ENCODE assay signal across 8 mouse cellular contexts in the genomic region with DNA sequence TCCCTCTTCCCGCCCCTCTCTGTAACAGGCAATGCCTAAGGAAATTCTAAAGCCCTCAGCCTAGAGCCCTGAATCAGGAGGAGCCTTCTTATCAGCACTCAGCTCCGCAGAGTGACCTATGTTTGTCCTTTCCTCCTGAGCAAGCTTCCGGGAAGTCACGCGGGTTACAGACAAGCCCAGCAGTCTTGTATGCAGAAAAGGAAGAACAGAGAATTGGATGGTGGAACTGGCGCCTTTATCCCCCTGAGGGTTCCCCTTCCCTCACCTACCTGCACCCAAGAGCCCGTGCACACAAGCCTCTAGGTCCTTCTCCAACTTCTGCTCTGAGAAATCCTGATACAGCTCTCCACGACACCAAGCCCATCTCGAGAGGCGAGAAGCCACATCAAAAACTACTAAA. TPM values are rescaled to one million over a fixed set of nuclear protein-coding genes. Genes with fewer than 3 reads are reported as not detected.
DNase-seq lines count a peak whose midpoint lies in the region; ATAC-seq lines count a peak whose summit lies in the region.

No protein-coding gene starts in this region.

- H3K27ac ChIP-seq in neural tube, embryonic 13.5 days (replicated peaks) = no peak overlapping the region
- H3K27ac ChIP-seq in neural tube, embryonic 15.5 days (replicated peaks) = no peak overlapping the region
- H3K27ac ChIP-seq in intestine, embryonic 15.5 days = 0 out of 2 replicates have a peak overlapping the region, but pooled peaks have one; percentile 32
- H3K27ac ChIP-seq in stomach, embryonic 16.5 days (ENCODE audit: low read length) = no peak overlapping the region

- WGBS in neural tube, embryonic 13.5 days = 83% methylated on average over 10 of the region's 10 CpGs
- 85% methylated on average over 10 of the region's 10 CpGs for WGBS in neural tube, embryonic 15.5 days
- WGBS in intestine, embryonic 15.5 days = 50% methylated on average over 9 of the region's 10 CpGs
- WGBS in stomach, embryonic 16.5 days = 51% methylated on average over 9 of the region's 10 CpGs

- H3K4me1 ChIP-seq in neural tube, embryonic 13.5 days (replicated peaks) = peaks cover 52% of the 10 kb centered on the region
- peaks cover 48% of the 10 kb centered on the region for H3K4me1 ChIP-seq in neural tube, embryonic 15.5 days
- H3K4me1 ChIP-seq in intestine, embryonic 15.5 days (replicated peaks) = peaks cover 24% of the 10 kb centered on the region
- H3K4me1 ChIP-seq in stomach, embryonic 16.5 days (ENCODE audit: control insufficient read depth, insufficient read depth, low read length) = peaks cover 33% of the 10 kb centered on the region

- H3K9ac ChIP-seq in neural tube, embryonic 13.5 days = 0 out of 2 replicates have a peak overlapping the region, but pooled peaks have one; percentile 18
- no peak overlapping the region for H3K9ac ChIP-seq in neural tube, embryonic 15.5 days (replicated peaks)
- no peak overlapping the region for H3K9ac ChIP-seq in intestine, embryonic 15.5 days
- peak overlapping the region; percentile 54 for H3K9ac ChIP-seq in stomach, embryonic 16.5 days (ENCODE audit: low read length)

- ATAC-seq in neural tube, embryonic 13.5 days (ENCODE audit: low read depth) = no peak
- ATAC-seq in neural tube, embryonic 15.5 days (ENCODE audit: low FRiP score) = no peak
- no peak for ATAC-seq in intestine, embryonic 15.5 days
- no peak for ATAC-seq in stomach, embryonic 16.5 days (ENCODE audit: insufficient read depth, low FRiP score)

- peak; percentile 95 for DNase-seq in heart, adult 11 months
- DNase-seq in heart, adult 8-10 months (ENCODE audit: low spot score) = no peak
- DNase-seq in retina, postnatal 1 day = no peak
- no peak for DNase-seq in left cerebral cortex, postnatal 10 days (ENCODE audit: extremely low spot score in 1 of 2, low spot score in 2 of 2)

- intact Hi-C loops in left cerebral cortex, postnatal 10 days (cut with DNase I) = no loop called here

- no peaks in the 10 kb centered on the region for H3K27me3 ChIP-seq in neural tube, embryonic 13.5 days
- no peaks in the 10 kb centered on the region for H3K27me3 ChIP-seq in neural tube, embryonic 15.5 days (replicated peaks)
- no peaks in the 10 kb centered on the region for H3K27me3 ChIP-seq in intestine, embryonic 15.5 days (replicated peaks)
- H3K27me3 ChIP-seq in stomach, embryonic 16.5 days (ENCODE audit: control insufficient read depth, insufficient read depth, low read length) = no peaks in the 10 kb centered on the region

- H3K4me2 ChIP-seq in neural tube, embryonic 13.5 days = no peak overlapping the region
- H3K4me2 ChIP-seq in neural tube, embryonic 15.5 days = no peak overlapping the region
- H3K4me2 ChIP-seq in intestine, embryonic 15.5 days (replicated peaks) = peak overlapping the region; percentile 14; the same call in 1 of the 2 replicates
- H3K4me2 ChIP-seq in stomach, embryonic 16.5 days (ENCODE audit: low read depth, low read length) = no peak overlapping the region

- no peak overlapping the region for H3K4me3 ChIP-seq in neural tube, embryonic 13.5 days
- H3K4me3 ChIP-seq in neural tube, embryonic 15.5 days (replicated peaks) = no peak overlapping the region
- H3K4me3 ChIP-seq in intestine, embryonic 15.5 days (replicated peaks) = no peak overlapping the region
- H3K4me3 ChIP-seq in stomach, embryonic 16.5 days (replicated peaks; ENCODE audit: low read length) = no peak overlapping the region

- peaks cover 4% of the 10 kb centered on the region; the same call in 1 of the 2 replicates for H3K36me3 ChIP-seq in neural tube, embryonic 13.5 days
- peaks cover 2% of the 10 kb centered on the region; the same call in 1 of the 2 replicates for H3K36me3 ChIP-seq in neural tube, embryonic 15.5 days
- no peaks in the 10 kb centered on the region for H3K36me3 ChIP-seq in intestine, embryonic 15.5 days
- no peaks in the 10 kb centered on the region for H3K36me3 ChIP-seq in stomach, embryonic 16.5 days (ENCODE audit: control insufficient read depth, insufficient read depth, low read length)

- no peaks in the 10 kb centered on the region for H3K9me3 ChIP-seq in neural tube, embryonic 13.5 days
- no peaks in the 10 kb centered on the region for H3K9me3 ChIP-seq in neural tube, embryonic 15.5 days (replicated peaks)
- no peaks in the 10 kb centered on the region for H3K9me3 ChIP-seq in intestine, embryonic 15.5 days
- no peaks in the 10 kb centered on the region for H3K9me3 ChIP-seq in stomach, embryonic 16.5 days (replicated peaks; ENCODE audit: control insufficient read depth, low read length)

RNA-seq across cellular contexts. Expression of gene Got1, which starts 4.0 kb away (rescaled TPM):
- total RNA-seq in heart, adult 8-10 months (2022) = 1,000 to 10,000 TPM in 3 of 4 experiments, 100 to 1,000 TPM in 1; 973 to 1,404 (median 1,052) TPM
- 83.5 and 88.0 TPM in 2 replicates for polyA plus RNA-seq in neural tube, embryonic 13.5 days (2015; fragmentation: Nextera tagmentation; extraction: Ambion mirVana)
- 118 and 127 TPM in 2 replicates for polyA plus RNA-seq in neural tube, embryonic 15.5 days (2015; fragmentation: Nextera tagmentation; extraction: Ambion mirVana)
- polyA plus RNA-seq in intestine, embryonic 15.5 days (2015; fragmentation: Nextera tagmentation; extraction: Ambion mirVana) = 58.7 and 60.7 TPM in 2 replicates
- polyA plus RNA-seq in stomach, embryonic 16.5 days (2015; fragmentation: Nextera tagmentation; extraction: Ambion mirVana) = 34.6 and 42.3 TPM in 2 replicates
- 100 to 1,000 TPM; 213 to 228 TPM for total RNA-seq in left cerebral cortex, postnatal 10 days (2021)

Comparison
In these comparisons a context has a peak if more than half of its experiments do, and no peak if none do; other contexts are left out.
1. H3K9ac ChIP-seq: peak in neural tube, embryonic 13.5 days (single experiment) and stomach, embryonic 16.5 days (single experiment); none in neural tube, embryonic 15.5 days (single experiment) and intestine, embryonic 15.5 days (single experiment).